Mouse (Mus musculus): Measurements from ENCODE around the gene Olfr59.

GRCm38 (mm10) chr11:74328781-74329180 is 45.2 kb downstream of the Olfr59 start:
- TF ChIP-seq CTCF (IDR thresholded peaks at IDR 0.05; ENCODE audit: low read depth, low read length) (no peak; the same call in 1 of the 2 replicates), POLR2A (IDR thresholded peaks at IDR 0.05; ENCODE audit: extremely low read depth, insufficient read depth, low read length) (no peak)

Measured in liver, adult 2 months (tissue).